Mouse (Mus musculus): ENCODE measurements around the gene Acot7. TPM values are rescaled to one million over a fixed set of nuclear protein-coding genes. Genes with fewer than 3 reads are reported as not detected.
"Not testable (repeated sequence)": the region's sequence is repeated elsewhere in the genome, so short reads cannot be mapped to it uniquely, and the experiment has no call there.

Acot7 gene
- polyA plus RNA-seq, 1 experiment from 2014 or later: 72.4 TPM

- Histone ChIP-seq H3K36me3 (ENCODE audit: control insufficient read depth, insufficient read depth, low read length) (no peaks in the 10 kb centered on the region; the same call in none of the 2 replicates), H3K9ac (replicated peaks; ENCODE audit: low read depth, low read length) (no peak overlapping the region), H3K9me3 (ENCODE audit: control insufficient read depth, low read depth, low read length) (no peaks in the 10 kb centered on the region), H3K4me3 (ENCODE audit: low read depth, low read length) (no peak overlapping the region), H3K4me2 (replicated peaks; ENCODE audit: low read depth, low read length) (no peak overlapping the region), H3K27me3 (ENCODE audit: control insufficient read depth, insufficient read depth, low read length) (no peaks in the 10 kb centered on the region), H3K4me1 (ENCODE audit: control insufficient read depth, insufficient read depth, low read length) (peaks cover 12% of the 10 kb centered on the region; the same call in 1 of the 2 replicates), H3K27ac (ENCODE audit: low read length) (no peak overlapping the region)
- no peak for ATAC-seq (ENCODE audit: insufficient number of reproducible peaks, insufficient read depth, low FRiP score, low read depth)
- WGBS: 38% methylated on average over 1 of the region's 1 CpGs
Observed at GRCm38 (mm10) chr4:152222513-152222912, 44.6 kb downstream of the Acot7 start.

DNA sequence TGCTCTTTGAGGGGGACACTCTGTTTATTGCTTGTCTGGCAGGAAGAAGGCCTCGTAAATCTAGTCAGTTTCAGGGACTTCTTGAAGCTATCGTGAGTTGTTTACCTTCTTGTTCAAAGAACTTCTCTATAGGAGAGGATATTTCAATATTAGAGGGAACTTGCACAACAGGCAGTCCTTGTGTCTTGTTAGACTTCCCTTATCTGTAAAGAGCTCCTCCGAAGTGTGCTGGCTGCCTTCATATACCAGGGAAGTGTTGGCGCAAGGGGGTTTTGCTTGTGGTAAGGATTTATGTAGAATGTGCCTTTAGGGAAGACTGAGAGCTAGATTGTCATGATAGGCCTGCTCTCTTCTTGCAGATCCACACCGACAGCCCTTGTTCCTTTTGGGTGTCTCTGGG lies 46.2 kb downstream of the Acot7 start:
- WGBS: 62% methylated on average over 5 of the region's 5 CpGs
- Histone ChIP-seq H3K4me2 (replicated peaks; ENCODE audit: low read depth, low read length) (no peak overlapping the region), H3K27me3 (ENCODE audit: control insufficient read depth, insufficient read depth, low read length) (no peaks in the 10 kb centered on the region), H3K36me3 (ENCODE audit: control insufficient read depth, insufficient read depth, low read length) (no peaks in the 10 kb centered on the region; the same call in 1 of the 2 replicates), H3K9ac (replicated peaks; ENCODE audit: low read depth, low read length) (no peak overlapping the region), H3K4me1 (ENCODE audit: control insufficient read depth, insufficient read depth, low read length) (peaks cover 12% of the 10 kb centered on the region; the same call in 1 of the 2 replicates), H3K4me3 (ENCODE audit: low read depth, low read length) (no peak overlapping the region), H3K9me3 (ENCODE audit: control insufficient read depth, low read depth, low read length) (no peaks in the 10 kb centered on the region), H3K27ac (ENCODE audit: low read length) (no peak overlapping the region)
- no peak for ATAC-seq (ENCODE audit: insufficient number of reproducible peaks, insufficient read depth, low FRiP score, low read depth)

GRCm38 (mm10) chr4:152226901-152227486 lies 49.1 kb downstream of the Acot7 start:
- Histone ChIP-seq H3K27ac (ENCODE audit: low read length) (no peak overlapping the region), H3K4me3 (ENCODE audit: low read depth, low read length) (no peak overlapping the region), H3K4me2 (replicated peaks; ENCODE audit: low read depth, low read length) (no peak overlapping the region), H3K27me3 (ENCODE audit: control insufficient read depth, insufficient read depth, low read length) (no peaks in the 10 kb centered on the region), H3K9me3 (ENCODE audit: control insufficient read depth, low read depth, low read length) (no peaks in the 10 kb centered on the region), H3K36me3 (ENCODE audit: control insufficient read depth, insufficient read depth, low read length) (peaks cover 6% of the 10 kb centered on the region), H3K9ac (replicated peaks; ENCODE audit: low read depth, low read length) (no peak overlapping the region), H3K4me1 (ENCODE audit: control insufficient read depth, insufficient read depth, low read length) (peaks cover 4% of the 10 kb centered on the region; the same call in 1 of the 2 replicates)
- 86% methylated on average over 13 of the region's 13 CpGs for WGBS
- no peak for ATAC-seq (ENCODE audit: insufficient number of reproducible peaks, insufficient read depth, low FRiP score, low read depth)

- no peak for ATAC-seq (ENCODE audit: insufficient number of reproducible peaks, insufficient read depth, low FRiP score, low read depth)
- Histone ChIP-seq H3K4me1 (ENCODE audit: control insufficient read depth, insufficient read depth, low read length) (no peaks in the 10 kb centered on the region), H3K36me3 (ENCODE audit: control insufficient read depth, insufficient read depth, low read length) (peaks cover 6% of the 10 kb centered on the region), H3K9ac (replicated peaks; ENCODE audit: low read depth, low read length) (no peak overlapping the region), H3K9me3 (ENCODE audit: control insufficient read depth, low read depth, low read length) (no peaks in the 10 kb centered on the region), H3K4me3 (ENCODE audit: low read depth, low read length) (no peak overlapping the region), H3K4me2 (replicated peaks; ENCODE audit: low read depth, low read length) (no peak overlapping the region), H3K27me3 (ENCODE audit: control insufficient read depth, insufficient read depth, low read length) (no peaks in the 10 kb centered on the region), H3K27ac (ENCODE audit: low read length) (no peak overlapping the region)
- 71% methylated on average over 12 of the region's 12 CpGs for WGBS
Observed at GRCm38 (mm10) chr4:152227749-152228527, 50.0 kb downstream of the Acot7 start.

DNA sequence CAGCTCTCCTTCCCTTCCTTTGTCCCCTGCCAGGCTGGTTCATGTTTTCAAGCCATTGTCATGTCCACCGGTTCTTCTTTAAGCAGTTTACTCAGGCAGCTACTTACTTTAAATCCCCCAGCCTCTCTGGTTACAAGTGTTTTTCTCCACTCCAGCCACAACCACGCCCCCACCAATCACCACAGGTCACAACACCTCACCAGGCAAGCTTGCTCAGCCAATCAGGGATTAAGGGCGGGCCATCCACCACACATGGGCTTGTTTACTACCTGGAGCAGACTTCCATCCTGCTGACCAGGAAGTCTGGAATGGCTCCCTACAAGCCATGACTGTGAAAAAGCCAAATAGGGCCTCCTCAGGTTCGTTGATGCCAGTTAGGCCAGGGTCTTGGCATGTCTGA lies 52.4 kb downstream of the Acot7 start:
- not testable (repeated sequence) for H3K36me3 ChIP-seq (ENCODE audit: control insufficient read depth, insufficient read depth, low read length); H3K27me3 ChIP-seq (ENCODE audit: control insufficient read depth, insufficient read depth, low read length); ATAC-seq (ENCODE audit: insufficient number of reproducible peaks, insufficient read depth, low FRiP score, low read depth); H3K4me3 ChIP-seq (ENCODE audit: low read depth, low read length); H3K9me3 ChIP-seq (ENCODE audit: control insufficient read depth, low read depth, low read length); H3K9ac ChIP-seq (replicated peaks; ENCODE audit: low read depth, low read length); H3K4me1 ChIP-seq (ENCODE audit: control insufficient read depth, insufficient read depth, low read length); H3K27ac ChIP-seq (ENCODE audit: low read length); H3K4me2 ChIP-seq (replicated peaks; ENCODE audit: low read depth, low read length)
- WGBS: 29% methylated on average over 4 of the region's 4 CpGs

DNA sequence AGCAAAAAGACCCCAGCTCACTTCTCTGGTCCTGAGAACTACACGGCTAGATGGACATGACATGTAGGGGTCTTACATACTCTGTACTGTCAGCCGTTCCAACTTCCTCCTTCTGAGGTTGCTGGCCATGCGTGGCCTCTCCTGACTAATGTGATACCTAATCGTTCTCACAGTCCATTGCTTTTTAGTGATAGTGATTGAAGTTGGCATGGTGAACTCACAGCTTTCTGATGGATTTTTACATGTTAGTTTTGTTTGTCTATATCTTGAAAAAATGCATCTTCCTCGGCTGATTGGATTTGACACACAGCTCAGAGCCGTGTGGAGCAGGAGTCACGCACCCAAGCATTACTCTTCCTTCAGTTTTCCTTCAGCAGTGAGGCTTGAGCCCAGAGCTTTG lies 53.4 kb downstream of the Acot7 start:
- H3K4me1 ChIP-seq (ENCODE audit: control insufficient read depth, insufficient read depth, low read length): no peaks in the 10 kb centered on the region
- no peaks in the 10 kb centered on the region for H3K27me3 ChIP-seq (ENCODE audit: control insufficient read depth, insufficient read depth, low read length)
- peaks cover 6% of the 10 kb centered on the region; the same call in 1 of the 2 replicates for H3K36me3 ChIP-seq (ENCODE audit: control insufficient read depth, insufficient read depth, low read length)
- no peak for ATAC-seq (ENCODE audit: insufficient number of reproducible peaks, insufficient read depth, low FRiP score, low read depth)
- WGBS: 86% methylated on average over 7 of the region's 7 CpGs
- no peak overlapping the region for H3K27ac ChIP-seq (ENCODE audit: low read length)
- H3K4me3 ChIP-seq (ENCODE audit: low read depth, low read length): no peak overlapping the region
- H3K9me3 ChIP-seq (ENCODE audit: control insufficient read depth, low read depth, low read length): no peaks in the 10 kb centered on the region
- H3K4me2 ChIP-seq (replicated peaks; ENCODE audit: low read depth, low read length): no peak overlapping the region
- no peak overlapping the region for H3K9ac ChIP-seq (replicated peaks; ENCODE audit: low read depth, low read length)

GRCm38 (mm10) chr4:152232411-152232903 lies 54.5 kb downstream of the Acot7 start:
- H3K9ac ChIP-seq (replicated peaks; ENCODE audit: low read depth, low read length): no peak overlapping the region
- 83% methylated on average over 4 of the region's 4 CpGs for WGBS
- ATAC-seq (ENCODE audit: insufficient number of reproducible peaks, insufficient read depth, low FRiP score, low read depth): no peak
- peaks cover 6% of the 10 kb centered on the region; the same call in 1 of the 2 replicates for H3K36me3 ChIP-seq (ENCODE audit: control insufficient read depth, insufficient read depth, low read length)
- H3K4me2 ChIP-seq (replicated peaks; ENCODE audit: low read depth, low read length): no peak overlapping the region
- no peak overlapping the region for H3K27ac ChIP-seq (ENCODE audit: low read length)
- no peaks in the 10 kb centered on the region for H3K4me1 ChIP-seq (ENCODE audit: control insufficient read depth, insufficient read depth, low read length)
- no peaks in the 10 kb centered on the region for H3K27me3 ChIP-seq (ENCODE audit: control insufficient read depth, insufficient read depth, low read length)
- no peak overlapping the region for H3K4me3 ChIP-seq (ENCODE audit: low read depth, low read length)
- no peaks in the 10 kb centered on the region for H3K9me3 ChIP-seq (ENCODE audit: control insufficient read depth, low read depth, low read length)

DNA sequence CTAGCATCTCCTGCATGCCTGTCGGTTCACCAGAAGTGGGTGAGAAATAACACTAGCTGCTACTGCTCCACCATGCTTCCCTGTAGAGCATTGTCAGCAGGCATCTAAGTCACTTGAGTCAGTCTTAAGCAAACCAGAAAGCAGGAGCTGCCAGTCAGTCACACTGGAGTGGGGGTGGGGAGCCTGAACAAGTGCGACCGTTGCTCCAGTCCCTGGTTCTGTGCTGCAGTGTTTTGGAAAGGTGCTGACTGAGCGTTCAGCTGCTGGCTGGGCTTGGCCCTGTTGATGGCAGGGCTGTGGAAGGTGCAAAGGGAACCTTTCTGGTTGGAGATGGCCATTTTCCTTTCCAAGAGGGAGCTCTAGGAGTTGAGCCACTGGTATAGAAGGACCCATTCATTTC lies 62.0 kb downstream of the Acot7 start:
- Histone ChIP-seq H3K9me3 (ENCODE audit: control insufficient read depth, low read depth, low read length) (no peaks in the 10 kb centered on the region), H3K36me3 (ENCODE audit: control insufficient read depth, insufficient read depth, low read length) (no peaks in the 10 kb centered on the region), H3K4me1 (ENCODE audit: control insufficient read depth, insufficient read depth, low read length) (no peaks in the 10 kb centered on the region), H3K27me3 (ENCODE audit: control insufficient read depth, insufficient read depth, low read length) (no peaks in the 10 kb centered on the region), H3K9ac (replicated peaks; ENCODE audit: low read depth, low read length) (no peak overlapping the region), H3K27ac (ENCODE audit: low read length) (no peak overlapping the region), H3K4me2 (replicated peaks; ENCODE audit: low read depth, low read length) (no peak overlapping the region), H3K4me3 (ENCODE audit: low read depth, low read length) (no peak overlapping the region)
- WGBS: 76% methylated on average over 4 of the region's 4 CpGs
- no peak for ATAC-seq (ENCODE audit: insufficient number of reproducible peaks, insufficient read depth, low FRiP score, low read depth)

All from stomach, embryonic 14.5 days (tissue).